Comparison of ENCODE assay signal across 20 mouse cellular contexts in the genomic region with DNA sequence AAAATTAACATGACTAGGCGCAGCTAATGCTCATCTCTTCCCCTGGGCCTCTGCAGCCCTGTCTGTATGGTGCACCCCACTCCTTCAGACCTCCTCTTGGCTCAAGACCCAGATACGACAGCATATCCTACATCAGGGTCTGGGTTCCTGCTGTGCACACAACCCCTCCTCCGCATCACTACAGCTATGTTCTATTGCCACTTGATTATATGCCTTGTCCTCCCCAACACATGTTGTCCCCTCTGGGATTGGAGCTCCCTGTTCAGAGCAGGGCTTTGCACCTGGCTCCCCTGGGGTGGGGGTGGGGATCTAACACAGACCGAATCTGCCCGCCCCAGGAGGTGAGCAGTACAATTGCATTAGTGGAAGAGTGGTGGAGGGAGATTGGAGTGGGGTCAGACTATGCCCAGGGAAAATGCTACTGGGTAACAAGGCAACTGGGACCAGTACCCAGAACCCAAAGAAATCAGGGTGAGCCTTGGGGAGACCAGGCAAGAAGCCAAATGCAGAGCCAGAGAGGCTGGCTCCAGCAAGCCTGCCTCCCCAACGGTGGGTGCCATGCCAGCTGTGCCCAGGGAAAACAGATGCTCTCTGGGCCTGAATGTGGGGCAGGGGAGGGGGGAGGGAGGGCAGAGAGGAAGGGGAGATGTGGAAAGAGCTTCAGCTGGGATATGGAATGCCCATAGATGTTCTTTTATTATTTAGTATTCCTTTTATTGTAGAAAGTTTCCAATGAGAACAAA. TPM values are rescaled to one million over a fixed set of nuclear protein-coding genes. Genes with fewer than 3 reads are reported as not detected.
DNase-seq lines count a peak whose midpoint lies in the region; ATAC-seq and TF ChIP-seq lines count a peak whose summit lies in the region.
"Had no signal": no experiment of that assay in that cellular context is flagged by ENCODE, and none has a peak within 500 bp of the region (broad histone marks: within the 10 kb centered on the region; RNA-seq: fewer than 3 reads in every experiment).

No protein-coding gene starts in this region.

- H3K9me3 ChIP-seq in midbrain, embryonic 10.5 days (replicated peaks): no peaks in the 10 kb centered on the region
- no peaks in the 10 kb centered on the region for H3K9me3 ChIP-seq in midbrain, postnatal 0 days (ENCODE audit: low read length)
- H3K9me3 ChIP-seq in forebrain, embryonic 16.5 days (ENCODE audit: control insufficient read depth, low read length): no peaks in the 10 kb centered on the region
- no peaks in the 10 kb centered on the region for H3K9me3 ChIP-seq in midbrain, embryonic 12.5 days
- H3K9me3 ChIP-seq in heart, embryonic 10.5 days: no peaks in the 10 kb centered on the region
- H3K9me3 ChIP-seq: heart, embryonic 13.5 days; liver, embryonic 12.5 days had no signal

- H3K4me3 ChIP-seq in midbrain, embryonic 10.5 days: no peak overlapping the region
- H3K4me3 ChIP-seq in midbrain, postnatal 0 days (ENCODE audit: low read depth, low read length): no peak overlapping the region
- H3K4me3 ChIP-seq in forebrain, embryonic 16.5 days (replicated peaks; ENCODE audit: low read length): no peak overlapping the region
- no peak overlapping the region for H3K4me3 ChIP-seq in midbrain, embryonic 12.5 days
- no peak overlapping the region for H3K4me3 ChIP-seq in olfactory bulb, adult 2 months (ENCODE audit: insufficient read depth, low read depth, low read length)
- H3K4me3 ChIP-seq in heart, embryonic 10.5 days: no peak overlapping the region
- H3K4me3 ChIP-seq: heart, embryonic 13.5 days; liver, embryonic 12.5 days had no signal

- ATAC-seq in midbrain, postnatal 0 days (ENCODE audit: low FRiP score): no peak
- peak; percentile 59 for ATAC-seq in forebrain, embryonic 16.5 days
- ATAC-seq in midbrain, embryonic 12.5 days (ENCODE audit: low FRiP score, low read depth): no peak
- ATAC-seq: liver, embryonic 12.5 days had no signal

- no peaks in the 10 kb centered on the region for H3K27me3 ChIP-seq in midbrain, embryonic 10.5 days (ENCODE audit: low read depth, poor library complexity, severe bottlenecking)
- H3K27me3 ChIP-seq in midbrain, postnatal 0 days (ENCODE audit: insufficient read depth, low read length): no peaks in the 10 kb centered on the region; the same call in 1 of the 2 replicates
- no peaks in the 10 kb centered on the region for H3K27me3 ChIP-seq in forebrain, embryonic 16.5 days (replicated peaks; ENCODE audit: control insufficient read depth, insufficient read depth, low read length)
- H3K27me3 ChIP-seq in midbrain, embryonic 12.5 days: no peaks in the 10 kb centered on the region
- H3K27me3 ChIP-seq in heart, embryonic 10.5 days (ENCODE audit: insufficient read depth, poor library complexity, severe bottlenecking): peaks cover 15% of the 10 kb centered on the region; the same call in 1 of the 2 replicates
- H3K27me3 ChIP-seq: liver, embryonic 12.5 days had no signal

- peaks cover 27% of the 10 kb centered on the region for H3K4me1 ChIP-seq in midbrain, embryonic 10.5 days
- no peaks in the 10 kb centered on the region for H3K4me1 ChIP-seq in midbrain, postnatal 0 days (ENCODE audit: insufficient read depth, low read length)
- peaks cover 26% of the 10 kb centered on the region for H3K4me1 ChIP-seq in forebrain, embryonic 16.5 days (replicated peaks; ENCODE audit: control insufficient read depth, insufficient read depth, low read length)
- peaks cover 30% of the 10 kb centered on the region for H3K4me1 ChIP-seq in midbrain, embryonic 12.5 days
- peaks cover 41% of the 10 kb centered on the region for H3K4me1 ChIP-seq in olfactory bulb, adult 2 months (ENCODE audit: control insufficient read depth, insufficient read depth, low read length)
- H3K4me1 ChIP-seq in heart, embryonic 10.5 days: no peaks in the 10 kb centered on the region
- H3K4me1 ChIP-seq: heart, embryonic 13.5 days had no signal

- no peak for TF ChIP-seq CTCF in midbrain, postnatal 0 days (IDR thresholded peaks at IDR 0.05)
- TF ChIP-seq CTCF in olfactory bulb, adult 2 months (IDR thresholded peaks at IDR 0.05; ENCODE audit: insufficient read depth, low read depth, low read length): no peak

- peaks cover 24% of the 10 kb centered on the region for H3K36me3 ChIP-seq in midbrain, embryonic 10.5 days
- H3K36me3 ChIP-seq in midbrain, postnatal 0 days (ENCODE audit: insufficient read depth, low read length): no peaks in the 10 kb centered on the region
- no peaks in the 10 kb centered on the region for H3K36me3 ChIP-seq in forebrain, embryonic 16.5 days (ENCODE audit: control insufficient read depth, insufficient read depth)
- H3K36me3 ChIP-seq in midbrain, embryonic 12.5 days: 0 out of 2 replicates have a peak, but pooled peaks cover 10% of the 10 kb centered on the region
- no peaks in the 10 kb centered on the region for H3K36me3 ChIP-seq in heart, embryonic 10.5 days
- H3K36me3 ChIP-seq: heart, embryonic 13.5 days; liver, embryonic 12.5 days had no signal

- WGBS in midbrain, embryonic 10.5 days: 70% methylated on average over 6 of the region's 6 CpGs
- 44% methylated on average over 6 of the region's 6 CpGs for WGBS in midbrain, postnatal 0 days
- 36% methylated on average over 6 of the region's 6 CpGs for WGBS in forebrain, embryonic 16.5 days
- WGBS in midbrain, embryonic 12.5 days: 59% methylated on average over 6 of the region's 6 CpGs
- WGBS in olfactory bulb, adult 2 months: 26% methylated on average over 6 of the region's 6 CpGs
- WGBS in heart, embryonic 10.5 days: 56% methylated on average over 6 of the region's 6 CpGs

- no peak overlapping the region for H3K4me2 ChIP-seq in midbrain, postnatal 0 days (ENCODE audit: low read depth, low read length, poor library complexity, severe bottlenecking)
- H3K4me2 ChIP-seq in forebrain, embryonic 16.5 days (ENCODE audit: low read length): no peak overlapping the region
- H3K4me2 ChIP-seq in midbrain, embryonic 12.5 days (replicated peaks): no peak overlapping the region
- H3K4me2 ChIP-seq: heart, embryonic 13.5 days; liver, embryonic 12.5 days; lung, embryonic 14.5 days had no signal

- no peak for DNase-seq in midbrain, embryonic 10.5 days (ENCODE audit: low spot score)
- no peak for DNase-seq in midbrain, postnatal 0 days (ENCODE audit: low spot score)
- DNase-seq in heart, embryonic 10.5 days (ENCODE audit: low spot score): no peak
- DNase-seq in thymus, postnatal 10 days (ENCODE audit: low spot score in 2 of 2): no peak
- DNase-seq: adrenal gland, postnatal 25 days; cerebellum, adult 2 months; lung, postnatal 4 days; right cerebral cortex, adult 18-20 months; spleen, adult 18-20 months; thymus, adult 18-20 months had no signal

- H3K9ac ChIP-seq in midbrain, postnatal 0 days (replicated peaks; ENCODE audit: low read length, poor library complexity, severe bottlenecking): no peak overlapping the region
- H3K9ac ChIP-seq in forebrain, embryonic 16.5 days (replicated peaks; ENCODE audit: low read depth, low read length): no peak overlapping the region
- H3K9ac ChIP-seq in midbrain, embryonic 12.5 days (replicated peaks): no peak overlapping the region
- H3K9ac ChIP-seq: heart, embryonic 13.5 days; liver, embryonic 12.5 days; lung, embryonic 14.5 days had no signal

- TF ChIP-seq POLR2A in olfactory bulb, adult 2 months (IDR thresholded peaks at IDR 0.05; ENCODE audit: insufficient read depth, low read depth, low read length): no peak

- H3K27ac ChIP-seq in midbrain, embryonic 10.5 days (replicated peaks): 0 out of 2 replicates have a peak overlapping the region, but pooled peaks have one; percentile 23
- H3K27ac ChIP-seq in midbrain, postnatal 0 days (ENCODE audit: low read depth, low read length): no peak overlapping the region
- H3K27ac ChIP-seq in forebrain, embryonic 16.5 days (ENCODE audit: low read length): peak overlapping the region; percentile 29
- peak overlapping the region; percentile 36 for H3K27ac ChIP-seq in midbrain, embryonic 12.5 days (replicated peaks)
- peak overlapping the region; percentile 65 for H3K27ac ChIP-seq in olfactory bulb, adult 2 months (ENCODE audit: insufficient read depth, low read depth, low read length)
- H3K27ac ChIP-seq in heart, embryonic 10.5 days: no peak overlapping the region
- H3K27ac ChIP-seq: heart, embryonic 13.5 days; liver, embryonic 12.5 days had no signal

RNA-seq across cellular contexts. Expression of a gene that starts 22.5 kb away (rescaled TPM):
- polyA plus RNA-seq in midbrain, embryonic 10.5 days (2016; fragmentation: Nextera tagmentation; extraction: Ambion mirVana): 81.5 and 121 TPM in 2 replicates
- 4.6 and 6.9 TPM in 2 replicates for total RNA-seq in midbrain, postnatal 0 days (2014; rRNA removed)
- polyA plus RNA-seq in midbrain, postnatal 0 days (2015; fragmentation: Nextera tagmentation; extraction: Ambion mirVana): 7.6 and 8.1 TPM in 2 replicates
- polyA plus RNA-seq in forebrain, embryonic 16.5 days (2015; fragmentation: Nextera tagmentation; extraction: Ambion mirVana): 58.1 and 67.0 TPM in 2 replicates
- 119 and 137 TPM in 2 replicates for polyA plus RNA-seq in midbrain, embryonic 12.5 days (2016; fragmentation: Nextera tagmentation; extraction: Ambion mirVana)
- polyA plus RNA-seq in olfactory bulb, adult 2 months (2012; ENCODE audit: insufficient read depth, insufficient read length, low replicate concordance, missing spikeins): not detected in 2 replicates
- 5.5 and 10.3 TPM in 2 replicates for polyA plus RNA-seq in heart, embryonic 10.5 days (2016; fragmentation: Nextera tagmentation; extraction: Ambion mirVana)

RNA-seq across cellular contexts. Expression of a gene that starts 32.2 kb away (rescaled TPM):
- 0.23 and 0.26 TPM in 2 replicates for polyA plus RNA-seq in midbrain, embryonic 10.5 days (2016; fragmentation: Nextera tagmentation; extraction: Ambion mirVana)
- total RNA-seq in midbrain, postnatal 0 days (2014; rRNA removed): 44.6 and 52.1 TPM in 2 replicates
- 10.2 and 10.7 TPM in 2 replicates for polyA plus RNA-seq in midbrain, postnatal 0 days (2015; fragmentation: Nextera tagmentation; extraction: Ambion mirVana)
- 6.4 and 8.2 TPM in 2 replicates for polyA plus RNA-seq in forebrain, embryonic 16.5 days (2015; fragmentation: Nextera tagmentation; extraction: Ambion mirVana)
- polyA plus RNA-seq in midbrain, embryonic 12.5 days (2016; fragmentation: Nextera tagmentation; extraction: Ambion mirVana): 0.88 and 2.2 TPM in 2 replicates
- polyA plus RNA-seq in olfactory bulb, adult 2 months (2012; ENCODE audit: insufficient read depth, insufficient read length, low replicate concordance, missing spikeins): not detected in 2 replicates
- polyA plus RNA-seq in heart, embryonic 10.5 days (2016; fragmentation: Nextera tagmentation; extraction: Ambion mirVana): 0.02 TPM in 1 of 2 replicates, not detected in the other
- total RNA-seq: common myeloid progenitor, adult 5-6 weeks; neutrophil, adult 5-6 weeks had no signal
- polyA plus RNA-seq: limb, embryonic 11.5 days; liver, embryonic 12.5 days; stomach, embryonic 14.5 days had no signal

RNA-seq across cellular contexts. Expression of a gene that starts 52.1 kb away (rescaled TPM):
- 2.6 TPM in 2 replicates for polyA plus RNA-seq in midbrain, embryonic 10.5 days (2016; fragmentation: Nextera tagmentation; extraction: Ambion mirVana)
- total RNA-seq in midbrain, postnatal 0 days (2014; rRNA removed): 0.71 and 1.6 TPM in 2 replicates
- 2.2 and 2.5 TPM in 2 replicates for polyA plus RNA-seq in midbrain, postnatal 0 days (2015; fragmentation: Nextera tagmentation; extraction: Ambion mirVana)
- 1.3 and 1.4 TPM in 2 replicates for polyA plus RNA-seq in forebrain, embryonic 16.5 days (2015; fragmentation: Nextera tagmentation; extraction: Ambion mirVana)
- 2.3 and 2.6 TPM in 2 replicates for polyA plus RNA-seq in midbrain, embryonic 12.5 days (2016; fragmentation: Nextera tagmentation; extraction: Ambion mirVana)
- not detected in 2 replicates for polyA plus RNA-seq in olfactory bulb, adult 2 months (2012; ENCODE audit: insufficient read depth, insufficient read length, low replicate concordance, missing spikeins)
- 3.5 and 4.0 TPM in 2 replicates for polyA plus RNA-seq in heart, embryonic 10.5 days (2016; fragmentation: Nextera tagmentation; extraction: Ambion mirVana)
- total RNA-seq: common myeloid progenitor, adult 5-6 weeks had no signal

Comparison
In these comparisons a context has a peak if more than half of its experiments do, and no peak if none do; other contexts are left out.
1. H3K27ac ChIP-seq: peak in midbrain, embryonic 10.5 days (single experiment), forebrain, embryonic 16.5 days (single experiment), midbrain, embryonic 12.5 days (single experiment) and olfactory bulb, adult 2 months (single experiment); none in midbrain, postnatal 0 days (single experiment) and heart, embryonic 10.5 days (single experiment).